Mouse (Mus musculus) gastrocnemius, adult 2 months (tissue): Measurements from ENCODE around the gene Ntn1. TPM values are rescaled to one million over a fixed set of nuclear protein-coding genes. Genes with fewer than 3 reads are reported as not detected.

Experiments used
- DNase-seq: peaks from one replicate; pipeline ENCODE4 v3.0.0; 2022
- H3K27ac ChIP-seq: fragments of 200-600 bp; 2 replicates; pipeline ENCODE4 v1.8.1; 2022; ENCODE audit warnings: mild to moderate bottlenecking
- H3K4me3 ChIP-seq: fragments of 200-600 bp; 2 replicates; pipeline ENCODE4 v1.8.1; 2022; ENCODE audit warnings: mild to moderate bottlenecking, moderate library complexity
- CTCF ChIP-seq: fragments of 200-600 bp; IDR thresholded peaks from 2 replicates; pipeline ENCODE4 v1.8.1; 2022; ENCODE audit warnings: antibody characterized with exemption, mild to moderate bottlenecking, moderate library complexity
- intact Hi-C: fragments of 180-260 bp; cut with DNase I; formaldehyde crosslinking; loops from one replicate; pipeline ENCODE4 v1.15.1; 2025
- total RNA-seq, 2 experiments: library from RNA; stranded (reverse); gene quantifications; 2 replicates each; pipeline ENCODE4 v1.2.3; 2021

The Ntn1 gene
- total RNA-seq, 2 experiments from 2014 or later, result 4.7 to 8.0 TPM

GRCm38 (mm10) chr11:68355561-68355960 lies 45.1 kb downstream of the Ntn1 start:
- no peak overlapping the region for H3K27ac ChIP-seq
- DNase-seq, result no peak
- no peak for TF ChIP-seq CTCF
- intact Hi-C loops, result no loop called here
- no peak overlapping the region for H3K4me3 ChIP-seq

DNA sequence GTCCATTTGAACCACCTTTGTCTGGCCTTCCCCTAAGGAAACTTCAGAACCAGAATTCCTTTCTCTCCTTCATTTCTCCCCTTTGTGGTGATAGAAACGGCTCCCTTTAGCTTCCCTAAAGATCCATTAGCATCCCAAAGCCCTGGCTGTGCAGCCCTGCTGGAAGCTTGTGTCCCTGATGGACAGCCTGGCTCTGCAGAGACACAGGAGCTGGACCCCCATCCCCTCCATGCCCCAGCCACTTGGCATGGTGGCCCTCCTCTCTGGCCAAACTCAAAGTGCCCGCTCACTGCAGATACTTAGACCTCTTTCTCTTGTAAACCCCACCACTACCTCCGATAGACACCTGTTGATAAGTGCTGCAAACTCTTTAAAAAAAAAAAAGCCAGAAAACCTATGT lies 45.8 kb downstream of the Ntn1 start:
- Histone ChIP-seq H3K4me3 (no peak overlapping the region), H3K27ac (no peak overlapping the region)
- intact Hi-C loops, result no loop called here
- no peak for TF ChIP-seq CTCF
- no peak for DNase-seq

- Histone ChIP-seq H3K27ac (no peak overlapping the region), H3K4me3 (no peak overlapping the region)
- TF ChIP-seq CTCF, result no peak
- intact Hi-C loops, result no loop called here
- DNase-seq, result no peak
These were observed 48.4 kb downstream of the Ntn1 start for GRCm38 (mm10) chr11:68352236-68352635.

- intact Hi-C loops, result no loop called here
- H3K27ac ChIP-seq, result no peak overlapping the region
- no peak for TF ChIP-seq CTCF
- DNase-seq, result no peak
- H3K4me3 ChIP-seq, result no peak overlapping the region
These were observed 51.8 kb downstream of the Ntn1 start for GRCm38 (mm10) chr11:68348851-68349250.

DNA sequence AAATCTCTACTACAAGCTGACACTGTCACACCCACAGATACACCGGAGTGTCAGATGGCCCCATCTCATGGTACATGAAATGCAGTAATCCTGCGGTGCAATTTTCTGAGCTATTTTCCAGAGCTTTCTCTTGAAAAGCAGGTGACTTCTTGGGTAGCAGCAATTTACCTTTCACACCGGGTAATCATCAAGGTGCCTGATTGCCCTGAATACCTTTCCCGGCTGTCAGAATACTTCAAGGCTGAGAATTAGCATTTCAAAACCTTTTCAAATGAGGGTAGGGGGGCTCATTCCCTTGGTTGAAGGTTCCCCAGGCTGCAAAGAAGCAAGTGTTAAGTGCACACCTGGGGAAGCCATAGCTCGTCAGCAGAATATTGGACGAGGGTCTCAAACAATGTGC lies 52.5 kb downstream of the Ntn1 start:
- no peak for DNase-seq
- intact Hi-C loops, result no loop called here
- Histone ChIP-seq H3K4me3 (no peak overlapping the region), H3K27ac (no peak overlapping the region)
- no peak for TF ChIP-seq CTCF

DNA sequence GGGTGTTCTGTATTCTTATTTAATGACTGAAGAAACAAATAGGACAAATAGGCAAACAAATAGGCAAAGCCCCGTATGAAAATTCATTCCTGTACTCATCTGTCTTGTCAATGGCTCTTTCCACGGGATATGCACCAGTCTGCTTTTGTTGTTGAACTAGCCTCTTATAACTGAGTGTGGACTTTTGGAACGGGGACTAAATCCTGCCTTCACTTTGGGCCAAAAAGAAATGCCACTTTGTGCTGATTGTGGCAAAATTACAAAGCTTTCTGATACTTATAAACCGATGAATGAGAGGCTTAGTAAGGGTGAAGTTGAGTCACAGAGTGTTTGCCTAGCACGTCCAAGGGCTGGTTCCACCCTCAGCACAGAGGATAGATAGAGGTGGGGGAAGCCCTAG lies 53.1 kb downstream of the Ntn1 start:
- DNase-seq, result no peak
- no peak overlapping the region for H3K27ac ChIP-seq
- intact Hi-C loops, result no loop called here
- TF ChIP-seq CTCF, result no peak
- H3K4me3 ChIP-seq, result no peak overlapping the region

DNA sequence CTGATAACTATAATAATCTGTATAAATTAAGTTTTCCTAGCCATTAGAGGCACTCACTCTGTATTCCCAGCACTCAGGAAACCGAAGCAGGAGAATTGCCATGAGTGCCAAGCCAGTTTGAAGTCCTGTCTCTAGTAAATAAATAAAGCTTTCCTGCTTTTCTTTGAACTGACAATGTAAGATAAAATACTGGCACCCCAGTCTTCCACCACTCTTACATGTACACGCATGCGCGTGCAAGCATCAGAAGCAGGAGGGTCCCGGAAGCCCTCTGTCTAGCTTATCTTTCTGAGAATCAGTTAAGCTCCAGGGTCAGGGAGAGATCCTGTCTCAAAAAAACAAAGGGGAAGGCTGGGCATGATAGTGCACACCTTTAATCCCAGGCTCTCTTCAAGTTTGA lies 54.5 kb downstream of the Ntn1 start:
- no peak overlapping the region for H3K4me3 ChIP-seq
- no peak for DNase-seq
- intact Hi-C loops, result no loop called here
- no peak overlapping the region for H3K27ac ChIP-seq
- TF ChIP-seq CTCF, result no peak

DNA sequence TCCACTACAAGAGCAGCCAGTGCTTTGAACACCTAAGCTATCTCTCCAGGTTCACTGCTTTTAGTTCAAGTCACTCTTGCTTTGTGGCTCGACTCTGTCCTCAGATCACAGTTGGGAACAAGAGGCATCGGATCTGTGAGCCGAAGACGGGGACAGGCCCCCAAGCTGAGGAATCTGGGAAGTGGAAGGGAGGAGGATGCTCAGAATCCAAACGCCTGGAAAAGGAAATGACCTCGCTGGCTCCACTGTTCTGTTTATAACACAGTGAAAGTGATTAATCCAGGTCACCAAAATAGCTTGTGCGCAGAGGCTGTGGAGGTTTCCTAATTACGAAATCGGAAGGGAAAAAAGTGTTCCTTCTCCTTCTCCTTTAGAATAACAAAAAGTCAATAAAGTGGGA lies 56.4 kb downstream of the Ntn1 start:
- intact Hi-C loops, result no loop called here

GRCm38 (mm10) chr11:68342761-68343160 lies 57.9 kb downstream of the Ntn1 start:
- intact Hi-C loops, result no loop called here
- DNase-seq, result no peak

More for the DNA sequence above, 56.4 kb downstream of the Ntn1 start:
- TF ChIP-seq CTCF, result no peak
- Histone ChIP-seq H3K27ac (peak overlapping the region; percentile 74), H3K4me3 (no peak overlapping the region)
- DNase-seq, result peak; percentile 41

GRCm38 (mm10) chr11:68342003-68342400 lies 58.6 kb downstream of the Ntn1 start:
- DNase-seq, result peak; percentile 68
- no peak for TF ChIP-seq CTCF
- intact Hi-C loops, result no loop called here
- Histone ChIP-seq H3K4me3 (no peak overlapping the region), H3K27ac (peak overlapping the region; percentile 81)

More at GRCm38 (mm10) chr11:68342761-68343160, 57.9 kb downstream of the Ntn1 start:
- Histone ChIP-seq H3K27ac (peak overlapping the region; percentile 81), H3K4me3 (no peak overlapping the region)
- no peak for TF ChIP-seq CTCF

- Histone ChIP-seq H3K4me3 (no peak overlapping the region; the same call in 1 of the 2 replicates), H3K27ac (peak overlapping the region; percentile 81)
- TF ChIP-seq CTCF, result no peak
- peak; percentile 68 for DNase-seq
- intact Hi-C loops, result no loop called here
These were observed 59.3 kb downstream of the Ntn1 start for GRCm38 (mm10) chr11:68341111-68342002.

DNA sequence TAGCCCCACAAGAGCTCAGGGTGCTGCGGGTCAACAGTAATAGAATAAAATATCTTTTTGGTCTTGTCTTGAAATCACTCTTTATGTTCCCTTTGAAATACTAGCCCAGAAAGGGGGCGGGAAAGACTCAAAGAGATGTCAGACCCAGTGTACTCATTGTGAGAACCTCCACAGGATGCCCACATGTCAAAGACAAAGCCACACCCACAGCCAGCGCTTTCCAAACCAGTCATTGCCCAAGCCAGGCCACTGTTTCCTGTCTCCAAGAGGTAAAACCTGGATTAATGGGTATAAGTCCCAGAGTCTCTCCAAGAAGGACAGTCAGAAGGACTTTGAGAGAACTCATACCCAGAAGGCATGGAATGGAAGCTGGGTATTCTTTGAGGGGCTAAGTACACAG lies 60.3 kb downstream of the Ntn1 start:
- Histone ChIP-seq H3K27ac (peak overlapping the region; percentile 81), H3K4me3 (no peak overlapping the region)
- DNase-seq, result no peak
- no peak for TF ChIP-seq CTCF
- intact Hi-C loops, result no loop called here

DNA sequence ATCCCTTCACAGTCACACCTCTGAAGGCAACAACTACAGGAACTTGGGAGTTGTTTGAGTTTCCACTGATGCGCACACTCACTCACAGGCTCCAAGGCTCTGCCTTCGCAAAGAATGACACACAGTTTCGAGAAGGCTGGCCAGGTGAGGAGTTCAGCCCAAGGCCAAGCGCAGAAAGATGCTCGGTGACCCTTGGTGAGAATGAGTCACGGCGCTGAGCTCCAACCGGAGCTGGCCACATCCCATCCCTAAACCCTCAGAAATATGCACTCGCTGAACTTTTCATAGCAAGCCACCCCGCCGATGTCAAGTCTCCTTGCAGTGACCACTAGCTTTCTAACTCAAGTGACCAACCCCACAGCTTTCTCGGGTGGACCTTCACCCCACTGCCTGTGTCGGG lies 60.8 kb downstream of the Ntn1 start:
- Histone ChIP-seq H3K27ac (peak overlapping the region; percentile 81), H3K4me3 (no peak overlapping the region)
- peak; percentile 69 for DNase-seq
- intact Hi-C loops, result no loop called here
- no peak for TF ChIP-seq CTCF

- no peak for DNase-seq
- intact Hi-C loops, result no loop called here
- TF ChIP-seq CTCF, result no peak
- H3K27ac ChIP-seq, result peak overlapping the region; percentile 81
- H3K4me3 ChIP-seq, result no peak overlapping the region
These were observed 61.3 kb downstream of the Ntn1 start for GRCm38 (mm10) chr11:68339331-68339730.
